Mouse (Mus musculus): ENCODE measurements around the gene Ints11. TPM values are rescaled to one million over a fixed set of nuclear protein-coding genes. Genes with fewer than 3 reads are reported as not detected.

Ints11 gene
- total RNA-seq, 1 experiment from 2014 or later = 24.8 TPM

DNA sequence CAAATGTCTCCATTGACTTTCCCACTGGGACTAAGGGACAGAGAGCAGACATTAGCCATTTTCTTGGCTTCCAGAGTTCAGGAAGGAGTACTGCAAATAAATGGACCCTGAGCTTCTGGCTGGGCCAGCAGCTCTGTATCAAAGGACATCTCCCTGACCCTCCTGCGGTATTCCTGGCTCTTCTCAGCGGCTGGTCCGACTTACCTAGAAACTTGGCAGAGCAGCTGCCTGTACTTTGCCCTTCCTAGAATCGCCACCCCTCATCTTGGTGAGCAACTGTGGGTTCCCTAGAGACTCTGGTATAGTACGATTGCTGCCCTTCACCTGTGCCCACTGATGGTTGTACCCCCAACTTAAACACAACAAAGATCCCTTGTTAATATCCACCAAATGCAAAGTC is 26.1 kb upstream of the Ints11 start:
- no peak for ATAC-seq (replicated peaks in 1 of 2; ENCODE audit: insufficient read depth in 1 of 2, low FRiP score in 2 of 2, low TSS enrichment in 1 of 2, low read depth in 1 of 2, poor library complexity in 2 of 2, severe bottlenecking in 2 of 2)

DNA sequence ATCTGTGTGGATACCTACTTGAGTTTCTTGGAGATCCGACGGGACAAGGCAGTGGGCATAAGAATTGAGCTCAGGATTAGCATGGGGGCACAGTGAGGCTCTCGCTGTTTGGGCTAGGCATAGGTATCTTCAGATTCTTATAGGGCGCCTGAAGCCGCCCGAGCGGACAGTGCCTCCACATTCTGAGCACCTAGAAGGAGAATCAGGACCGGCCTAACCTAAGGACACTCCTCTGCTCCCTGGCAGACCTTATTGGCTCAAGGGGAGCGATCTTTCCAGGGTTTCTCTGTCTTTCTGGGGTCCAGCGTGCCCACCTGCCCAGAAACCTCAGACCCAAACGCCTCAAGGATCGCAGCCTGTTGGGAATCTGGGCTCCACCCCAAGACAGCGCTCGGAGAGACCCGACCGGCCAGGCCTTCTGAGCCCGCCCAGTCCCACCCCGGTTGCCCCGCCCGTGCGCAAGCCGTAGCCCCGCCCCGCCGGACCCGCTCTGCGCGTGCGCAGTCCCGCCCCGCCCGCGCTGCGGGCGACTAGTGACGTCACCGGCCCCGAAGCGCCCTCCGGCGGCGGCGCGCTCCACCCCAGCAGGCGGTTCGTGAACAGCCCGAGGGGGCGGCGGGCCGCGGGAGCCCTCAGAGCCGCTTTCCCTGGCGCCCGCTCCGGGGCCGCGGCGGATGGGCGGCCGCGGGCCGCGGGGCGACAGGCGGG is 22.3 kb upstream of the Ints11 start, which contains the start of gene Dvl1:
Dvl1 (plus strand) TSS at position 532 of the 708 bp plus-strand sequence.
- peak; percentile 68 to 72 for ATAC-seq (replicated peaks in 1 of 2; ENCODE audit: insufficient read depth in 1 of 2, low FRiP score in 2 of 2, low TSS enrichment in 1 of 2, low read depth in 1 of 2, poor library complexity in 2 of 2, severe bottlenecking in 2 of 2)

DNA sequence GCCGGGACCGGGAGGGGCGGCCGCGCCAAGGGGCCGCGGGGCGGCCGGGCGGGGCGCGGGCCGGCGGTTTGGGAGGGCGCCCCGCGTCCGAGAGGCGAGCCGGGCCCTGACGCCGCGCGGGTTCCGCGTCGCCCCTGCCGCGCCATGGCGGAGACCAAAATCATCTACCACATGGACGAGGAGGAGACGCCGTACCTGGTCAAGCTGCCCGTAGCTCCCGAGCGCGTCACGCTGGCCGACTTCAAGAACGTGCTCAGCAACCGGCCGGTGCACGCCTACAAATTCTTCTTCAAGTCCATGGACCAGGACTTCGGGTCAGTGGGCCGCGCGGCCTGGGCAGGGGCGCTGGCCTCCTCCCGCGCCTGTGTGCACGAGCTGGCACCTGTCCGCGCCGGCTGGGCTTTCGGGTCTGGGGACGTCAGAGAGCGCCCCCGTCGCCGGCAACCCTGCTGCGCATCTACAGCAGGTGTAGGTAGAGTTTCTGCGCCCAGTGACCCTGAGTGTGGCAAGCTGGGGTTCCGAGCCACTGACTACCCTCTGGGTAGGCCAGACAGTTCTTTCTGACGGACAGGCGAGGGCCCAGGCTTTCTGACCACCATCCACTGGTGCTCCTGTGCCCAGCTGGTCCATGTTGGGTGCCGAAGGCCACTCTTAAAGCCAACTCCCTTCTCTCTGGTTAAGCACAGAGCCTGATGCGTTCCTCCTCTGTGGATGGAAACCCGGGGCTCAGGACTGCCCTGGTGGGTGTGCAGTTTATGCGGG is 21.6 kb upstream of the Ints11 start:
- ATAC-seq (replicated peaks in 1 of 2; ENCODE audit: insufficient read depth in 1 of 2, low FRiP score in 2 of 2, low TSS enrichment in 1 of 2, low read depth in 1 of 2, poor library complexity in 2 of 2, severe bottlenecking in 2 of 2) = no peak

DNA sequence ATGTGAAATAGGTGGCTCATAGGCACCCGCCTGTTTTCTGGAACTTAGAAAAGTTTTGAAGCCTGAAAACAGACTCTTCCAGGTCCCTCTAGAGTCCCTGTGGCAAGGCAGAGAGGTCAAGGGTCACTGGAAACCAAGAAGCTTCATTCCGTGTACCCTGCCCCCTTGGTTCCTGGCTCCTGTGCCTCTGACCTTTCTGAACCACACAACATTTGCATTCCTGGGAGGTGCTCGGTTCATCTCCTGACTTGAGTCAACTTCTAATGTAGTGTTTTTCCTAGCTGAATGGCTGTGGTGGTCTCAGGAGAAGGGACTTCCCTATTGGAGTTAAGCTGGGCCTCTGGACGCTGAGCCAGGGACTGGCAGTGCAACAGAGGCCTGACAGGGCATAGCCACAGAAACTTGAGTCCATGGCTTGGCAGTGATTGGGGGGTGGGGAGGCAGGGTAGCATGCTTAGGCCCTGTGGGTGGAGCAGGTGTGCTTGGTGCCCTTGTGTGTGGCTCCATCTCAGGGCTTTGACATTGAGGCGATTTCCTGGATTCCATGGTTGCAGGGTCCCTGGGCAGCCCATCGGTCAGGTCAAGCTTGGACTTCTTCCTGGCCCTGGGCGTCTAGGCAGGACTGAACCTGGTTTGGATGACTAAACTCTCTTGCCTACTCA is 20.8 kb upstream of the Ints11 start:
- no peak for ATAC-seq (replicated peaks in 1 of 2; ENCODE audit: insufficient read depth in 1 of 2, low FRiP score in 2 of 2, low TSS enrichment in 1 of 2, low read depth in 1 of 2, poor library complexity in 2 of 2, severe bottlenecking in 2 of 2)

DNA sequence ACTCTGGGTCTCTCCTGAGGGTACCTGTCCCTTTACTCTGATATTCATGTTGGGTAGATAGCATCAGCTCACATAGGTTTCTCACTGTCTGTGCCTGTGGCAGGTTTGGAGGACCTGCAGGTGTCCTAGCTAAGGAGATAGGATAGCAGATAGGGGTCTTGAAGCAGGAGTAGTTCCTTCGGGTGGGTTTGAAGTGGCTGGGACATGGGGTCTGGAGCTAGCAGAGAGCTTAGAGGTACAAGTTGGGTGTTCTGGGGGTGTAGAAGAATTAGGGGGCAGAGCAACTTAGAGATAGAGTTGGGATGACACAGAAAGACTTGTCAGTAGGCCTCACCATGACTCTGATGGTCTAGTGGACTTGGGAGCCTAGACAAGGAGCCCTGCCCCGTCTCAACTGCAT is 20.0 kb upstream of the Ints11 start:
- no peak for ATAC-seq (replicated peaks in 1 of 2; ENCODE audit: insufficient read depth in 1 of 2, low FRiP score in 2 of 2, low TSS enrichment in 1 of 2, low read depth in 1 of 2, poor library complexity in 2 of 2, severe bottlenecking in 2 of 2)

DNA sequence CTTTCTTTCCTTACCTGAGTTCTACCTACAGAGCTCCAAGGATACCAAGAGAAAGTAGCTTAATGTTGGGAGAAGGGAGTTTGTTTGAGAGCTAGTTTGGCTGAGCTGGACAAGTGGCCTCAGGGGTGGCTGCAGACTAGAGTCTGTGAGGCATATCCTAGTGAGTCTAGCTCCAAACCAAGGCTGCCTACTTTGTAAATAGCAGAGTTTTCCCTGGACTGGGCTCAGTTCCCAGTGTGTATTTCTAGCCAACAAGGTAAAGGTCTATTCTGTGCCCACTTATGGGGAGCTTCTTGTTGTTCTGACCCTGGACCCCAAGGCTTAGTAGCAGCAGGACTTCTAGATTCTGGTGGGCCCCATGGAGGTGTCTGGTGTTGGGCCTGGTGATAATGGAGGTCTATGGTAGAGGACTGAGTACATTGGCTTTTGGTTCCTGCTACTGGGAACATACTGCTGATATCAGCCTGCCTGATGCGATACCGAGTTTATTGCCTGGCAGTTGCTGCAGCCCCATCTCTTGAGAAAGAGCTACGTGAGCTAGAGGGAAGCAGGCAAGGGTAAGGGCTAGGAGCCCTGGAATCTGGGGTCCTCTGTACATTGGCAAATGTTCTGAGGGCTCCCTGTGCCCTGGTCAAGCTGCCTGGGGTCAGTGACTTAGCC is 19.4 kb upstream of the Ints11 start:
- no peak for ATAC-seq (replicated peaks in 1 of 2; ENCODE audit: insufficient read depth in 1 of 2, low FRiP score in 2 of 2, low TSS enrichment in 1 of 2, low read depth in 1 of 2, poor library complexity in 2 of 2, severe bottlenecking in 2 of 2)

DNA sequence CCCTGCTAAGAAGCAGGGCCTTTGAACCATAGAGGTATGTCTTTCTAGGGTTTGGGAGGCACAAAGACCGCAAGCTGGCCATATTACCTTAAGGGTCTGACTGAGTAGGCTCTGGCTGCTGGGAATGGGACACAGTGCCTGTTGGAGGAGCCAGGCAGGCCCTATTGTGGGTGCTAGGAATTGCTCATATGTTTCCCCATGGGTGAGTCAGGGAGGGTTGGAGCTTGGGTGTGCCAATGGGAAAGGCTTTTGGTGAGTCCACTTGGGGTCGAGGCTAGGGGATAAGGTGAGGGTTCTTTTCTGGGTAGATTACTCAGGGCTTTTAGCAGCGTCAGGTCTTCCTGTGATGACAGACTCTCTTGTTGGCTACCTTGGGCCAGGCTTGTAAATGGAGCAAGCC is 18.0 kb upstream of the Ints11 start:
- ATAC-seq (replicated peaks in 1 of 2; ENCODE audit: insufficient read depth in 1 of 2, low FRiP score in 2 of 2, low TSS enrichment in 1 of 2, low read depth in 1 of 2, poor library complexity in 2 of 2, severe bottlenecking in 2 of 2) = no peak

DNA sequence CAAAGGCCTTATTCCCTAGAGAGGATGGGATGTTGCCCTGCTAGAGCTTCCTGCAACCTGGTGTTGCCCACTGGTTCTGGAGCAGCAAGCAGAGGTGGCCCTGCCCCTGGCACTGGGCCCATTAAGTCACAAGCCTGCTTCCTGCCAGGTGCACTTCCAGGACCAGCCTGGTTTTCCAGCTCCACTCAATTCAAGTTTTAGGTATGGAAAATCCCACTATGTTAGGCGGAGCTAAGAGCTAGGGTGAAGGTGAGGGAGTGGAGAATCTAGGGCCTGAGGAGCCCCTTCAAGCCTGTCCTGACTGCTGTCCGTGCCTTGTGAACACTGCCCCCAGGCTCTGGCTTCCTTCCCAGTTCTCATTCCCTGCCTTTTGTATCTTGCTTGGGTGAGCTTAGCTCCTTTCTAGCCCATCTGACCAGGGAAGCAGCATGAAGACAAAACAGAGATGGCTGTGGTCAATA is 17.4 kb upstream of the Ints11 start:
- no peak for ATAC-seq (replicated peaks in 1 of 2; ENCODE audit: insufficient read depth in 1 of 2, low FRiP score in 2 of 2, low TSS enrichment in 1 of 2, low read depth in 1 of 2, poor library complexity in 2 of 2, severe bottlenecking in 2 of 2)

DNA sequence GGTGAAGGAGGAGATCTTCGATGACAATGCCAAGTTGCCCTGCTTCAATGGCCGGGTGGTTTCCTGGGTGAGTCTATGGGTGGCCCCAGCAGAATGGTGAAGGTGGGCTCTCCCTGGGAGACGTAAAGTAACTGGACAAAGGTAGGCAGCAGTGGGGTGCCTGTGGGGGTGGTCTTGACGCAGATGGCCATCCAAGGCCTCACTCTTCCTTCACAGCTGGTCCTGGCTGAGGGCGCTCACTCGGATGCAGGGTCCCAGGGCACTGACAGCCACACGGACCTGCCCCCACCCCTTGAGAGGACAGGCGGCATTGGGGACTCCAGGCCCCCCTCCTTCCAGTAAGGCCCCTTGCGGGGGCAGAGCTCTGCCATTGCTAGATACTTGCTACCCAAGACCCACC is 15.9 kb upstream of the Ints11 start:
- no peak for ATAC-seq (replicated peaks in 1 of 2; ENCODE audit: insufficient read depth in 1 of 2, low FRiP score in 2 of 2, low TSS enrichment in 1 of 2, low read depth in 1 of 2, poor library complexity in 2 of 2, severe bottlenecking in 2 of 2)

DNA sequence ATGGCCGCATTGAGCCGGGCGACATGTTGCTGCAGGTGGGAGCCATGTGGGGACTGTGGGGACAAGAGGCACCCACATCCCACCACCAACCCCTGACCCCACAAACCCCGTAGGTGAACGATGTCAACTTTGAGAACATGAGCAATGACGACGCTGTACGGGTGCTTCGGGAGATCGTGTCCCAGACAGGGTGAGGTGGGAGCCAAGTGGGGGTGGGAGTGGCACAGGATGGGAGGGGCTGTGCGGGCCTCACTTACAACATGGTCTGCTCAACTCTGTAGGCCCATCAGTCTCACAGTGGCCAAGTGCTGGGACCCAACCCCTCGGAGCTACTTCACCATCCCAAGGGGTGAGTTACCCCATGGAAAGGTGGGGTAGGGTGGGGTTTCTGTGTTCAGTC is 14.4 kb upstream of the Ints11 start:
- ATAC-seq (replicated peaks in 1 of 2; ENCODE audit: insufficient read depth in 1 of 2, low FRiP score in 2 of 2, low TSS enrichment in 1 of 2, low read depth in 1 of 2, poor library complexity in 2 of 2, severe bottlenecking in 2 of 2) = no peak

DNA sequence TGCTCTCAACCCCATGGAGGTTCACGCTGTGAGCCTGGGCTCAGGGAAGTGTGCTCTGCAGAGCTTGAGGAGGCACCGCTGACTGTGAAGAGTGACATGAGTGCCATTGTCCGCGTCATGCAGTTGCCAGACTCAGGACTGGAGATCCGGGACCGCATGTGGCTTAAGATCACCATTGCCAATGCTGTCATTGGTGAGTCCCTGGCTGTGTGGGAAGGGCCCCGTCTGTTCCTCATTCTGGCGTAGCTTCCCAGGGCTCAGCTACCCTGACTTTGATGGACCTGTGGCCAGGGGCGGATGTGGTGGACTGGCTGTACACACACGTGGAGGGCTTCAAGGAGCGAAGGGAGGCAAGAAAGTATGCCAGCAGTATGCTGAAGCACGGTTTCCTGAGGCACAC is 13.3 kb upstream of the Ints11 start:
- 0 out of 4 replicates have a peak, but pooled peaks of 1 of the 2 experiments have one; percentile 11 for ATAC-seq (replicated peaks in 1 of 2; ENCODE audit: insufficient read depth in 1 of 2, low FRiP score in 2 of 2, low TSS enrichment in 1 of 2, low read depth in 1 of 2, poor library complexity in 2 of 2, severe bottlenecking in 2 of 2)

DNA sequence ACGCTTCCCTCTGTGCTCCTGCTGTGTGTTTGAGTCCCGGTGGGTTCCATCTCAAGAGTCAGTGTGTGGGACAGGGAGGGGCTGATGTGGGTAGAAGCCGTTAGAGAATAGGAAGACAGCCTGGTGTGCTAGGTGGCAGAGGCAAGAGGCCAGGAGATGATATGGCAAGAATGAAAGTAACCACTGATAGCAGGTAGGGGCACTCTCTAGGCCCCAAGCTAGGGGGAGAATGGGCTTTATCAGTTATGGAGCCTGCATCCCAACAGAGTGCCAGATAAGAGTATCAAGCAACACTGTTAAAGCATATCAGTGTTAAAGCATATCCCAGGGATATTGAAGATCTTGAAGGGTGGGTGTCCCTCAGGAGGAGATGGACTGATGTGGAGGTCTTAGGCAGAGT is 12.5 kb upstream of the Ints11 start:
- ATAC-seq (replicated peaks in 1 of 2; ENCODE audit: insufficient read depth in 1 of 2, low FRiP score in 2 of 2, low TSS enrichment in 1 of 2, low read depth in 1 of 2, poor library complexity in 2 of 2, severe bottlenecking in 2 of 2) = no peak

DNA sequence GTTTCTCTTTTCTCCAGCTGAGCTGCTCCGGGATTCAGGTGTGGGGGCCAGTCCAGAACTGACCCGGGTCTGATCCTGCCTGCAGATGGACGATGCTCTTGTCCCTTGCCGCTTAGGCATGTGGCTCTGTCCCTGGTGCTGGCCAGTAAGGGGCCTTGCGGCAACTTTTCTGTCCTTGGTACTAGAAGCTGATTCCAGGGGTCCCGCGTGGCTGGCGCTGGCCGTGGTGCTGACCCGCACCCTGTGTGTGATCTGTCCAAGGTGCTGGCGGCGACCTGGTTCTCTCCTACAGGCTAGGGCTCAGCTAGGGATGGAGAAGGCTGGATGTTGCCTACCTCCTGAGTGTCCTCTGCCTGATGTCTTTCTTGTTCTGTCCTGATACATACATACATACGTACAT is 10.0 kb upstream of the Ints11 start:
- ATAC-seq (replicated peaks in 1 of 2; ENCODE audit: insufficient read depth in 1 of 2, low FRiP score in 2 of 2, low TSS enrichment in 1 of 2, low read depth in 1 of 2, poor library complexity in 2 of 2, severe bottlenecking in 2 of 2) = peak; percentile 31 to 37; a peak in 1 of 4 replicates

DNA sequence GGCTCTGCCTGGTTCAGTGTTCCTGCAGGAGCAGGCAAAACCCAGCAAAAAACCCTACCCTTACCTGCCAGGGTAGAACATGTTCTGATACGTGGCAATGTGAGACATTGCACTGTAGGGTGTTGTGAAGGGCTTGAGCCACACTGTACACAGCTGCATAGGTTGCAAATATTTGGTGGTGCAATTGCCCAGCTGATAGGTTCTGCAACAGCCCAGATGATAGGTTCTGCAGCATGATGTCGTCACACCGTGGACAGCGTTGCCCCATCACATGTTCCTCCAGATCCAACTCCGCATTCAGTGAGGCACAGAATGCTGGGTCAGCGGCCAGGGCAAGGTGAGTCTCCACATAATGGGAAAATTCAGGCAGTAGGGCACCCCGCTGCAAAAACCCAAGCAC is 7.6 kb upstream of the Ints11 start:
- peak; percentile 38 to 45; a peak in 1 of 4 replicates for ATAC-seq (replicated peaks in 1 of 2; ENCODE audit: insufficient read depth in 1 of 2, low FRiP score in 2 of 2, low TSS enrichment in 1 of 2, low read depth in 1 of 2, poor library complexity in 2 of 2, severe bottlenecking in 2 of 2)

DNA sequence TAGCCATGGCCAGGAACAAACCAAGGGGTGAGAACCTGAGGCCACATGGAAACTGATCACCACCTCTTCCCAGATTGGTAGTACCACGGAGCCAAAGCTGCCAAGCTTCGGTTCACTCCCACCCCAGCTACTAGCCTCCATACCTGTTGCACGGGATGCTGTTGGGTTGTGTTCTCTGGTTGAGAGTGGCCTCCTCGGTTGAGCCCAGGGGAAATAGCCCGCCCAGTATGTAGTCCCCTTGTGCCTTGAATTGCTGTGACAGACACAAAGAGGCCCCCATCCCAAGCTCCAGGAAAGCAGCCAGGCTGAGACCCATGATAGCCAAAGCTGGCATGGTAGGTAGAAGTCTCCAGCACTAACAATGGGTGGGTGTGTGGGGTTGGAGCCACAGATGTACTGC is 6.3 kb upstream of the Ints11 start, which contains the start of gene Tas1r3:
Tas1r3 (minus strand) TSS at position 362 of the 400 bp plus-strand sequence.
- ATAC-seq (replicated peaks in 1 of 2; ENCODE audit: insufficient read depth in 1 of 2, low FRiP score in 2 of 2, low TSS enrichment in 1 of 2, low read depth in 1 of 2, poor library complexity in 2 of 2, severe bottlenecking in 2 of 2) = no peak

DNA sequence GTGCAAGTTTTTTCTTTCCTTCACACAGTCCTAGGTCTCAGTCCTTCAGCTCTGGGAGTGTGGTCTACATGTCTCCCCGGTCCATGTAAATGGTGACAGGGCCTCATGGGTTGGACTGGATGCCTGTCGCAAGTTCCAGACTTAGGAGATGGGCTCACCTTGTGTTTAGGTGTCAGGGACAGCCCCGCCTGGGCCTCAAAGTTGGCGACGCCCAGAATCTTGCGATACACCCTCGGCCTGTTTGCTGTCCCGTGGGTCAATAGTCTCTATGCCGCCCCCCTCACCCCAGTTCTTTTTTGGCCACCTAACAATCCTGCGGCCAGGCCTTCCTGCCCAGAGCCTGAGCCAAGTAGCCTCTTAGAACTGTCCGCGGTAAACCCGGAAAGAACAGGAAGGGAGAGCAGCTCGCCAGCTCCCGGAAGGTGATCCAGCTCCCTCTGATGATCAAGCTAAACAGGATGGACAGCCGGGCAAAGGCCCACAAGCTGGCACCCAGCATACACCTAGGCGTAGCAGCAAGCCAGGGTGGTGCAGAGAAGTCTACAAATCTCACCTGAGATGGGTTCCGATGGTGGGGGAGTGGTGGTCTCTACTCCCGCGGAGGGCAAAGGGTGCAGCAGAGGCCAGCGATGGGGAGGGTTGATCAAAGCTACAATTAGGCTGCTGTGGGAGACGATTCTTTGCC is 590 bp upstream of the Ints11 start:
- ATAC-seq (replicated peaks in 1 of 2; ENCODE audit: insufficient read depth in 1 of 2, low FRiP score in 2 of 2, low TSS enrichment in 1 of 2, low read depth in 1 of 2, poor library complexity in 2 of 2, severe bottlenecking in 2 of 2) = peak; percentile 17 to 19; a peak in 2 of 4 replicates

DNA sequence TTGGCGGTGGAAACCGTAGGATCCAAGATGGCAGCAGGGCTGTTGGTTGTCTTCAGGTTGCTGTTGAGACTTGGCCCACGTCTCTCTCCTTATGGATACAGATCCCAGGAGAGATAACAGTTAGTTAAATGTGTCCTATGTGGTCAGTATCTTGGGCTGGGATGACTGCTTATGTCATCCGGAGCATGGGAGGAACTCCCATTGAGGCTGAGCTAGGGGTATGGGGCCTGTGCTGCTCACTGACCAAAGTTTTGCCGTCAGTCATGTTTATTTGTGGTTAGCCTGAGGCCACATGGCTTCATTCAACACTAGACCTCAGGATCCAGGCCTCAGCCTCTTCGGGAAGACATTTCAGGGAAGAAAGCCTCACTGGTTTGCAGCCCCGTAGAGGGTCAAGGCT is 2.1 kb downstream of the Ints11 start:
- no peak for ATAC-seq (replicated peaks in 1 of 2; ENCODE audit: insufficient read depth in 1 of 2, low FRiP score in 2 of 2, low TSS enrichment in 1 of 2, low read depth in 1 of 2, poor library complexity in 2 of 2, severe bottlenecking in 2 of 2)
